Mouse (Mus musculus): ENCODE measurements around the gene Slc45a2. TPM values are rescaled to one million over a fixed set of nuclear protein-coding genes. Genes with fewer than 3 reads are reported as not detected.
A peak's percentile ranks its signal among the peaks of the same experiment; 100 is the strongest.

The Slc45a2 gene
- polyA plus RNA-seq, 1 experiment: not detected

GRCm38 (mm10) chr15:11036535-11037375 is 36.2 kb downstream of the Slc45a2 start:
- no peak overlapping the region for H3K27ac ChIP-seq (ENCODE audit: insufficient read depth, low read length)
- no peak for TF ChIP-seq POLR2A (IDR thresholded peaks at IDR 0.05; ENCODE audit: low read depth, low read length)
- no peak for TF ChIP-seq CTCF (IDR thresholded peaks at IDR 0.05; ENCODE audit: borderline replicate concordance, insufficient read depth, low read length)
- H3K4me1 ChIP-seq (ENCODE audit: control insufficient read depth, insufficient read depth, low read length): no peaks in the 10 kb centered on the region
- H3K4me3 ChIP-seq (ENCODE audit: insufficient read depth, low read length): peak overlapping the region; percentile 49

DNA sequence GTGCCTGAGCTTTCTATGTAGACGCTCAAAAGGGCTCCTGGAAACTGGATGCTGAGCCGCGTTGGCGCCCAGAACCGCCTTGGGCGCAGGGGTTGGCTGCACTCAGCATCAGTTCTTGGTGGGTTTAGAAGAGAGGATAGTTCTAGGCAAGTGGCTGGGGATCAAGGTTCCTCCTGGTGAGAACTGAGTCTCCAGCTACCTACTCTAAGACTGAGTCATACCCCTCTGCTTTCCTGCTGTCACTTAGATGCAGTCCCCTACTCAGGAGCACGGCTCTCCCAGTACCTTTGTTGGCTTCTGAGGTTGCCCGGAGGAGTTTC is 36.8 kb downstream of the Slc45a2 start:
- Histone ChIP-seq H3K4me3 (ENCODE audit: insufficient read depth, low read length) (no peak overlapping the region), H3K4me1 (ENCODE audit: control insufficient read depth, insufficient read depth, low read length) (peaks cover 2% of the 10 kb centered on the region; the same call in 1 of the 2 replicates), H3K27ac (ENCODE audit: insufficient read depth, low read length) (no peak overlapping the region)
- TF ChIP-seq CTCF (IDR thresholded peaks at IDR 0.05; ENCODE audit: borderline replicate concordance, insufficient read depth, low read length) (no peak), POLR2A (IDR thresholded peaks at IDR 0.05; ENCODE audit: low read depth, low read length) (no peak)

- Histone ChIP-seq H3K4me1 (ENCODE audit: control insufficient read depth, insufficient read depth, low read length) (peaks cover 3% of the 10 kb centered on the region; the same call in 1 of the 2 replicates), H3K4me3 (ENCODE audit: insufficient read depth, low read length) (peak within 1 kb of the TSS; percentile 49), H3K27ac (ENCODE audit: insufficient read depth, low read length) (no peak within 1 kb of the TSS)
- TF ChIP-seq CTCF (IDR thresholded peaks at IDR 0.05; ENCODE audit: borderline replicate concordance, insufficient read depth, low read length): no peak
- no peak for TF ChIP-seq POLR2A (IDR thresholded peaks at IDR 0.05; ENCODE audit: low read depth, low read length)
These were observed 37.2 kb downstream of the Slc45a2 start, which contains the start of gene Rxfp3 for GRCm38 (mm10) chr15:11037711-11038110. Gene Rxfp3, minus strand, starts transcription at chr15:11037991.

GRCm38 (mm10) chr15:11038476-11038875 is 38.0 kb downstream of the Slc45a2 start:
- Histone ChIP-seq H3K27ac (ENCODE audit: insufficient read depth, low read length) (no peak overlapping the region), H3K4me3 (ENCODE audit: insufficient read depth, low read length) (no peak overlapping the region), H3K4me1 (ENCODE audit: control insufficient read depth, insufficient read depth, low read length) (peaks cover 5% of the 10 kb centered on the region)
- TF ChIP-seq POLR2A (IDR thresholded peaks at IDR 0.05; ENCODE audit: low read depth, low read length) (no peak), CTCF (IDR thresholded peaks at IDR 0.05; ENCODE audit: borderline replicate concordance, insufficient read depth, low read length) (no peak)

DNA sequence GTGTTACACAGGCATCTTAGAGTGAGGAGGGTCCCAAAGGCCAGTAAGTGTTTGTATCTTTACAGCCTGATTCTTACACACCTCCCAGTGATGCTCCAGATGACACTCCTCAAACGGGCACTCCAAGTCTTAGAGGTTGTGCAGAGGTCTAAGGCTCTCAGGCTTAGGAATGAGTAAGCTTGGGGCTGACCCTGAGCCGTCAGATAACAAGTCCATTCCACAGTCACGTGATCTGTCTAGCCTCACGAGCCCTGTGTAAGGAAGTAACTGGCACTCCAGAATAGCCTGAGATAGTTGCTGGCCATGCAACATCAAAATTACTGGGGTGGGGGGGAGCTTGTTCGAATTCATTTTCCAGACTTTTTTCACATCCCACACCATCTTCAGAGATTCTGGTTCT is 39.5 kb downstream of the Slc45a2 start:
- H3K4me3 ChIP-seq (ENCODE audit: insufficient read depth, low read length): no peak overlapping the region
- H3K27ac ChIP-seq (ENCODE audit: insufficient read depth, low read length): no peak overlapping the region
- TF ChIP-seq CTCF (IDR thresholded peaks at IDR 0.05; ENCODE audit: borderline replicate concordance, insufficient read depth, low read length) (no peak), POLR2A (IDR thresholded peaks at IDR 0.05; ENCODE audit: low read depth, low read length) (no peak)
- peaks cover 5% of the 10 kb centered on the region for H3K4me1 ChIP-seq (ENCODE audit: control insufficient read depth, insufficient read depth, low read length)

DNA sequence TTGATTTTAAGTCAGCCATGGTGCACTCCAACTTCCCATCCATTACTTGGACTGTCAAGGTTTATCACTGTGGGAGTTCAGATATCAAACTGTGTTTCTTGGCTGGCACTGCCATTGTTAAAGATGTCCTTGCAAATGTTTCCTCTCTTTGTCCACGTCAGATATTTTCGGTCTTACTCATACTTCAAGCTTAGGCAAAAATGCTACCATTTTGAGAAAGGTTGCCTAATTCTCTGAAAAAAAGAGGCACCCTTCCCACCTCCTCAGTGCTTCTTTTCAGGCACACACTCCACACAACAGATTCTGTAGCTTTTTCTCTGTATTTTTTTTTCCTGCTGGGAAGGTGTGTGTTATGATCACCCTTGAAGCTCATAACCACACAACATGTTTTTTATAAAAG is 40.7 kb downstream of the Slc45a2 start:
- H3K4me3 ChIP-seq (ENCODE audit: insufficient read depth, low read length): no peak overlapping the region
- H3K4me1 ChIP-seq (ENCODE audit: control insufficient read depth, insufficient read depth, low read length): peaks cover 5% of the 10 kb centered on the region
- H3K27ac ChIP-seq (ENCODE audit: insufficient read depth, low read length): no peak overlapping the region
- TF ChIP-seq CTCF (IDR thresholded peaks at IDR 0.05; ENCODE audit: borderline replicate concordance, insufficient read depth, low read length): no peak
- TF ChIP-seq POLR2A (IDR thresholded peaks at IDR 0.05; ENCODE audit: low read depth, low read length): no peak

- TF ChIP-seq POLR2A (IDR thresholded peaks at IDR 0.05; ENCODE audit: low read depth, low read length): no peak
- TF ChIP-seq CTCF (IDR thresholded peaks at IDR 0.05; ENCODE audit: borderline replicate concordance, insufficient read depth, low read length): no peak
- H3K4me1 ChIP-seq (ENCODE audit: control insufficient read depth, insufficient read depth, low read length): peaks cover 5% of the 10 kb centered on the region
- peak overlapping the region; percentile 67 for H3K27ac ChIP-seq (ENCODE audit: insufficient read depth, low read length)
- no peak overlapping the region for H3K4me3 ChIP-seq (ENCODE audit: insufficient read depth, low read length)
These were observed 42.3 kb downstream of the Slc45a2 start for GRCm38 (mm10) chr15:11042828-11043227.

- no peak for TF ChIP-seq CTCF (IDR thresholded peaks at IDR 0.05; ENCODE audit: borderline replicate concordance, insufficient read depth, low read length)
- TF ChIP-seq POLR2A (IDR thresholded peaks at IDR 0.05; ENCODE audit: low read depth, low read length): no peak
- H3K4me1 ChIP-seq (ENCODE audit: control insufficient read depth, insufficient read depth, low read length): no peaks in the 10 kb centered on the region; the same call in 1 of the 2 replicates
- H3K27ac ChIP-seq (ENCODE audit: insufficient read depth, low read length): no peak overlapping the region
- no peak overlapping the region for H3K4me3 ChIP-seq (ENCODE audit: insufficient read depth, low read length)
These were observed 53.3 kb downstream of the Slc45a2 start for GRCm38 (mm10) chr15:11053678-11054439.

- no peak overlapping the region for H3K27ac ChIP-seq (ENCODE audit: insufficient read depth, low read length)
- H3K4me1 ChIP-seq (ENCODE audit: control insufficient read depth, insufficient read depth, low read length): no peaks in the 10 kb centered on the region; the same call in 1 of the 2 replicates
- H3K4me3 ChIP-seq (ENCODE audit: insufficient read depth, low read length): no peak overlapping the region
- TF ChIP-seq POLR2A (IDR thresholded peaks at IDR 0.05; ENCODE audit: low read depth, low read length): no peak
- TF ChIP-seq CTCF (IDR thresholded peaks at IDR 0.05; ENCODE audit: borderline replicate concordance, insufficient read depth, low read length): no peak
These were observed 54.0 kb downstream of the Slc45a2 start for GRCm38 (mm10) chr15:11054440-11055080.

All from embryonic fibroblast, embryonic 13.5 days (primary cell).